Mouse (Mus musculus) stomach, postnatal 0 days (tissue): ENCODE measurements at regions not wholly inside any gene's neighbourhood (a gene's known extent, or its start where the extent isn't known, plus 50 kb on each side); places are given as distances from the start of the nearest gene placed in this dataset.
"Not testable (repeated sequence)": the region's sequence is repeated elsewhere in the genome, so short reads cannot be mapped to it uniquely, and the experiment has no call there.

Experiments used
- ATAC-seq: fragments of 200-750 bp; cut with Nextera tagmentation; 2 replicates; pipeline ENCODE4 v1.8.0; 2017; ENCODE audit not compliant: low FRiP score, low TSS enrichment
- DNase-seq: peaks from one replicate; pipeline ENCODE4 v3.0.0-alpha.2; 2016; ENCODE audit warnings: low spot score
- H3K27ac ChIP-seq: fragments of 300-500 bp; sonication (generic); replicated peaks from 2 replicates; pipeline ENCODE4 v1.5.1; 2014; ENCODE audit warnings: mild to moderate bottlenecking, control low read depth
- H3K27me3 ChIP-seq: fragments of 300-500 bp; sonication (generic); 2 replicates; pipeline ENCODE4 v1.6.1; 2014; ENCODE audit warnings: low read length; ENCODE audit not compliant: control insufficient read depth, insufficient read depth
- H3K36me3 ChIP-seq: fragments of 300-500 bp; sonication (generic); 2 replicates; pipeline ENCODE4 v1.6.1; 2014; ENCODE audit warnings: low read length, mixed read lengths; ENCODE audit not compliant: control insufficient read depth, insufficient read depth
- H3K4me1 ChIP-seq: fragments of 300-500 bp; sonication (generic); replicated peaks from 2 replicates; pipeline ENCODE4 v1.6.1; 2014; ENCODE audit warnings: antibody characterized with exemption; ENCODE audit not compliant: control insufficient read depth, insufficient read depth
- H3K4me2 ChIP-seq: fragments of 300-500 bp; sonication (generic); replicated peaks from 2 replicates; pipeline ENCODE4 v1.6.1; 2014; ENCODE audit warnings: low read depth, mild to moderate bottlenecking, control low read depth, moderate library complexity
- H3K4me3 ChIP-seq: fragments of 300-500 bp; sonication (generic); 2 replicates; pipeline ENCODE4 v1.5.1; 2014; ENCODE audit warnings: low read depth, low read length, control low read depth
- H3K9ac ChIP-seq: fragments of 300-500 bp; sonication (generic); 2 replicates; pipeline ENCODE4 v1.6.1; 2014; ENCODE audit warnings: mild to moderate bottlenecking, low read length, control low read depth, mixed read lengths
- H3K9me3 ChIP-seq: fragments of 300-500 bp; sonication (generic); 2 replicates; pipeline ENCODE4 v1.6.1; 2016; ENCODE audit warnings: low read length; ENCODE audit not compliant: control insufficient read depth
- CTCF ChIP-seq: IDR thresholded peaks from 2 replicates; pipeline ENCODE4 v1.5.1; 2016; ENCODE audit warnings: antibody characterized with exemption, low read depth, mild to moderate bottlenecking, moderate library complexity
- EP300 ChIP-seq: optimal IDR thresholded peaks from 2 replicates; pipeline ENCODE3; 2016; ENCODE audit warnings: antibody characterized with exemption
- WGBS: fragments of 180-500 bp; shearing (Covaris S2); extraction: QIAGEN DNeasy Blood & Tissue Kit; methylation state at CpG from one replicate; pipeline ENCODE4 v1.1.7; 2014; 5-methylcytosine and 5-hydroxymethylcytosine counted together

- no peak overlapping the region for H3K4me3 ChIP-seq
- no peaks in the 10 kb centered on the region for H3K9me3 ChIP-seq
- DNase-seq (no peak), ATAC-seq (no peak)
- no peak overlapping the region for H3K4me2 ChIP-seq
- no peak overlapping the region for H3K9ac ChIP-seq
- TF ChIP-seq EP300, result no peak
- no peak for TF ChIP-seq CTCF
- no peaks in the 10 kb centered on the region for H3K27me3 ChIP-seq
- 81% methylated on average over 3 of the region's 3 CpGs for WGBS
- no peak overlapping the region for H3K27ac ChIP-seq
- no peaks in the 10 kb centered on the region for H3K4me1 ChIP-seq
- H3K36me3 ChIP-seq, result no peaks in the 10 kb centered on the region
Measured at GRCm38 (mm10) chr14:110934816-110935215, 179.9 kb upstream of the Slitrk6 start.

GRCm38 (mm10) chr14:110921989-110922388, 167.0 kb upstream of the Slitrk6 start:
- TF ChIP-seq EP300 (no peak), CTCF (no peak)
- Histone ChIP-seq H3K9me3 (no peaks in the 10 kb centered on the region), H3K4me3 (no peak overlapping the region), H3K4me2 (no peak overlapping the region), H3K9ac (no peak overlapping the region), H3K27me3 (no peaks in the 10 kb centered on the region), H3K27ac (no peak overlapping the region), H3K4me1 (no peaks in the 10 kb centered on the region), H3K36me3 (no peaks in the 10 kb centered on the region)
- no peak for ATAC-seq
- DNase-seq, result no peak

DNA sequence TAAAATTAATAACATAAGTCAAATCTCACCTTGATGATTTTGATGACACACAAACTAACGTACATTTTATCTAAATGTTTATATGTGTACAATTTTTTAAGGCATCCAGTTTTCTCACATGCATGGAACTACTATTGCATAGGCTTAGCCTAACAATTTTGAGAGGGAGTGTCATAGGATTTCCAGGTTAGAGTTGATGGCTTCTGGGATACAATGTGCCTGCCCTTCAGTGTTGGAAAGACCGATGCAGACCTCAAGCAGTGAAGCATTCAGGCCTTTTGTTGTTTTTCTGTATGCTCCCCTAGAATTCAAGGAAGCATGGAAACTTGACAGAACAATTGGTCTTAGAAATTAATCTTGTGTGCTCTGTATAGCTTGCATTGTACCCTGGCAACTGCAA, 158.4 kb upstream of the Slitrk6 start:
- H3K9me3 ChIP-seq, result no peaks in the 10 kb centered on the region
- TF ChIP-seq EP300, result no peak
- no peak for TF ChIP-seq CTCF
- no peaks in the 10 kb centered on the region for H3K36me3 ChIP-seq
- H3K9ac ChIP-seq, result no peak overlapping the region
- no peak overlapping the region for H3K4me2 ChIP-seq
- no peaks in the 10 kb centered on the region for H3K27me3 ChIP-seq
- ATAC-seq (no peak), DNase-seq (no peak)
- no peak overlapping the region for H3K4me3 ChIP-seq
- 80% methylated on average over 2 of the region's 2 CpGs for WGBS
- H3K4me1 ChIP-seq, result no peaks in the 10 kb centered on the region
- no peak overlapping the region for H3K27ac ChIP-seq

DNA sequence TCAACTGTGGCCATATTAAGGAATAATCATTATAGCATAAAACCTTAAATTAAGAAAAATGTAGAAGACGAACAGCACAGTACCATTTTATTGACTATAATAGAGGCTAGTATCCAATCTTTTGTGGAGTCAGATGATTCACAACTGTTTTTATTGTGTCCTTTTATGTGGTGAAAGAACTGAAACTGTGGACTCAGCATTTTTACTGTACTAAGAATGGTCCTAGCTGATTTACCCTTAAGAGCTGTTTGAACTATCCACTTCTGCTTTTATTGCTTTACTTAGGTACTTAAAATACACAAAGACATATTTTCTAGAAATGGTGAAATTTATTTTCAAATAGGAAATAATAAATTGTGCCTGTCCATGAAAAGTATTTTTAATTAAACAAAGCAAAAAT, 137.9 kb upstream of the Slitrk6 start:
- H3K4me3 ChIP-seq, result no peak overlapping the region
- H3K36me3 ChIP-seq, result no peaks in the 10 kb centered on the region
- H3K4me2 ChIP-seq, result no peak overlapping the region
- H3K27ac ChIP-seq, result no peak overlapping the region
- TF ChIP-seq CTCF, result no peak
- no peak for TF ChIP-seq EP300
- H3K4me1 ChIP-seq, result no peaks in the 10 kb centered on the region
- ATAC-seq (no peak), DNase-seq (no peak)
- WGBS, result 84% methylated on average over 1 of the region's 1 CpGs
- no peak overlapping the region for H3K9ac ChIP-seq
- H3K9me3 ChIP-seq, result no peaks in the 10 kb centered on the region
- H3K27me3 ChIP-seq, result no peaks in the 10 kb centered on the region

DNA sequence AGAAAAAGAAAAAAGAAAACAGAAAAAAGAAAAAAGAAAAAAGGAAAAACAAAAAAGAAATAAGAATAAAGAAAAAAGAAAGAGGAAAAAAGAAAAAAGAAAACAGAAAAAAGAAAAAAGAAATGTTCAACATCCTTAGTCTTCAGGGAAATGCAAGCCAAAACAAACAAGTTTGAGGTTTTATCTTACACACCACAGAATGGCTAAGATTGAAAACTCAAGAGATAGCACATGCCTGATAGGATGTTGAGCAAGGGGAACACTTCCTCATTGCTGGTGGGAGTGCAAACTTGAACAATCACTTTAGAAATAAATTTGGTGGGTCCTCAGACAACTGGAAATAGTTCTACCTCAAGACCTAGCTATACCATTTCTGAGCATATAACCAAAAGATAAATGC, 116.4 kb upstream of the Slitrk6 start:
- H3K4me1 ChIP-seq, result no peaks in the 10 kb centered on the region
- H3K36me3 ChIP-seq, result no peaks in the 10 kb centered on the region
- TF ChIP-seq EP300 (no peak), CTCF (no peak)
- H3K4me3 ChIP-seq, result no peak overlapping the region
- H3K9ac ChIP-seq, result no peak overlapping the region
- H3K27ac ChIP-seq, result no peak overlapping the region
- H3K27me3 ChIP-seq, result no peaks in the 10 kb centered on the region
- no peaks in the 10 kb centered on the region for H3K9me3 ChIP-seq
- no peak for DNase-seq
- H3K4me2 ChIP-seq, result no peak overlapping the region
- no peak for ATAC-seq

DNA sequence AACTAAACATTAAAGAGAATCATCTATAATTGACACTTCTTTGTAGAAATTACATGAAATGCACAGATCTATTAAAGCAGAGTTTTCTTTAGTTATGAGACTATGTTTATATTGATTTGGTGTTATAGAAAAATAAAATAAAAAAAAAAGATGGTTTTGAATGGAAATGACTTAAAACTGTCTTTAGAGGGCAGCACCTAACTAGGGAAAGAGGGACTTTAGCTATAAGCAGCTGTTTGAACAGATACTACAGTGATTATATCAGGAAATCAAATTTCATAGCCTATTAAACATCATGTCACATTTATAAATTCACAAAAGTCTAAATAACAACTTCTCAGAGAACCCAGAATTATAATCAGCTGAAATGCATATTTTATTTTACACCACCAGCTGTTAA, 69.7 kb upstream of the Slitrk6 start:
- no peak overlapping the region for H3K9ac ChIP-seq
- H3K4me1 ChIP-seq, result no peaks in the 10 kb centered on the region
- H3K9me3 ChIP-seq, result no peaks in the 10 kb centered on the region
- TF ChIP-seq EP300 (no peak), CTCF (peak; percentile 55)
- DNase-seq, result no peak
- no peak overlapping the region for H3K4me3 ChIP-seq
- H3K36me3 ChIP-seq, result no peaks in the 10 kb centered on the region
- ATAC-seq, result no peak
- no peak overlapping the region for H3K27ac ChIP-seq
- H3K4me2 ChIP-seq, result no peak overlapping the region
- H3K27me3 ChIP-seq, result no peaks in the 10 kb centered on the region

DNA sequence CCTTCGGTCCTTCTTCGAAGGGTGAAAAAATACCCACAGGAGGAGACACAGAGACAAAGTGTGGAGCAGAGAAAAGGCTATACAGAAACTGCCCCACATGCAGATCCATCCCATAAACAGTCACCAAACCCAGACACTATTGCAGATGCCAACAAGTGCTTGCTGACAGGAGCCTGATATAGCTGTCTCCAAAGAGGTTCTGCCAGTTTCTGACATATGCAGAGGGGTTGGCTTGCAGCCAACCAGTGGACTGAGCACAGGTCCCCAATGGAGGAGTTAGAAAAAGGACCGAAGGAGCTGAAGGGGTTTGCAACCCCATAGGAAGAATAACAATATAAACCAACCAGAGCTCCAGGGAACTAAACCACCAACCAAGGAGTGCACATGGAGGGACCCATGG, 67.2 kb upstream of the Slitrk6 start:
- H3K27ac ChIP-seq, H3K27me3 ChIP-seq, H3K9me3 ChIP-seq, H3K4me3 ChIP-seq, H3K4me2 ChIP-seq, H3K4me1 ChIP-seq, H3K36me3 ChIP-seq, ATAC-seq, H3K9ac ChIP-seq, DNase-seq: not testable (repeated sequence)
- WGBS, result 83% methylated on average over 3 of the region's 3 CpGs
